Mouse (Mus musculus) midbrain, postnatal 0 days (tissue): Measurements from ENCODE around the gene Adprh. TPM values are rescaled to one million over a fixed set of nuclear protein-coding genes. Genes with fewer than 3 reads are reported as not detected.
"Not testable (repeated sequence)": the region's sequence is repeated elsewhere in the genome, so short reads cannot be mapped to it uniquely, and the experiment has no call there.

Experiments used
- ATAC-seq: fragments of 200-750 bp; cut with Nextera tagmentation; 2 replicates; pipeline ENCODE4 v1.8.0; 2017; ENCODE audit warnings: moderate number of reproducible peaks, mild to moderate bottlenecking, moderate TSS enrichment, moderate library complexity; ENCODE audit not compliant: low FRiP score
- DNase-seq: peaks from one replicate; pipeline ENCODE4 v3.0.0-alpha.2; 2015; ENCODE audit warnings: low spot score
- H3K27ac ChIP-seq: fragments of 300-500 bp; sonication (generic); 2 replicates; pipeline ENCODE4 v1.5.1; 2014; ENCODE audit warnings: low read depth, mild to moderate bottlenecking, low read length, mixed read lengths
- H3K27me3 ChIP-seq: fragments of 300-500 bp; sonication (generic); 2 replicates; pipeline ENCODE4 v1.6.1; 2014; ENCODE audit warnings: low read length, control low read depth, mixed read lengths; ENCODE audit not compliant: insufficient read depth
- H3K36me3 ChIP-seq: fragments of 300-500 bp; sonication (generic); 2 replicates; pipeline ENCODE4 v1.6.1; 2014; ENCODE audit warnings: low read length, control low read depth, mixed read lengths; ENCODE audit not compliant: insufficient read depth
- H3K4me1 ChIP-seq: fragments of 300-500 bp; sonication (generic); 2 replicates; pipeline ENCODE4 v1.6.1; 2014; ENCODE audit warnings: mild to moderate bottlenecking, control low read depth, antibody characterized with exemption, low read length, mixed read lengths; ENCODE audit not compliant: insufficient read depth
- H3K4me2 ChIP-seq: fragments of 300-500 bp; sonication (generic); 2 replicates; pipeline ENCODE4 v1.6.1; 2014; ENCODE audit warnings: low read depth, mild to moderate bottlenecking, low read length, mixed read lengths; ENCODE audit not compliant: poor library complexity, severe bottlenecking
- H3K4me3 ChIP-seq: fragments of 300-500 bp; sonication (generic); 2 replicates; pipeline ENCODE4 v1.5.1; 2014; ENCODE audit warnings: low read depth, mild to moderate bottlenecking, low read length, moderate library complexity
- H3K9ac ChIP-seq: fragments of 300-500 bp; sonication (generic); replicated peaks from 2 replicates; pipeline ENCODE4 v1.6.1; 2014; ENCODE audit warnings: mild to moderate bottlenecking, low read length, moderate library complexity, mixed read lengths; ENCODE audit not compliant: poor library complexity, severe bottlenecking
- H3K9me3 ChIP-seq: fragments of 300-500 bp; sonication (generic); 2 replicates; pipeline ENCODE4 v1.6.1; 2016; ENCODE audit warnings: low read length, control low read depth
- CTCF ChIP-seq: IDR thresholded peaks from 2 replicates; pipeline ENCODE4 v1.5.1; 2016; ENCODE audit warnings: antibody characterized with exemption, mild to moderate bottlenecking
- WGBS: fragments of 180-500 bp; shearing (Covaris S2); extraction: QIAGEN DNeasy Blood & Tissue Kit; methylation state at CpG from one replicate; pipeline ENCODE4 v1.1.7; 2014; 5-methylcytosine and 5-hydroxymethylcytosine counted together
- polyA plus RNA-seq: library from polyadenylated mRNA; unstranded; fragments of >200 nt; fragmentation: Nextera tagmentation; extraction: Ambion mirVana; gene quantifications from 2 replicates; pipeline ENCODE4 v1.2.1, GENCODE M21; 2015
- total RNA-seq: library from RNA; depleted of rRNA; stranded (reverse); fragments of >200 nt; gene quantifications from 2 replicates; pipeline ENCODE4 v1.2.3, GENCODE M21; 2014

Adprh gene
- total and polyA plus RNA-seq, 2 experiments from 2014 or later, result 50.4 to 148 TPM

GRCm38 (mm10) chr16:38482780-38483562, 30.5 kb upstream of the Adprh start:
- no peaks in the 10 kb centered on the region for H3K9me3 ChIP-seq
- H3K4me2 ChIP-seq, result peak overlapping the region; percentile 36
- no peaks in the 10 kb centered on the region for H3K4me1 ChIP-seq
- peak; percentile 54; the same call in 1 of the 2 replicates for ATAC-seq
- H3K27ac ChIP-seq, result no peak overlapping the region
- WGBS, result 20% methylated on average over 32 of the region's 32 CpGs
- peak; percentile 64 for TF ChIP-seq CTCF
- DNase-seq, result peak; percentile 46
- H3K36me3 ChIP-seq, result no peaks in the 10 kb centered on the region
- no peak overlapping the region for H3K9ac ChIP-seq
- H3K27me3 ChIP-seq, result 0 out of 2 replicates have a peak, but pooled peaks cover 3% of the 10 kb centered on the region
- H3K4me3 ChIP-seq, result peak overlapping the region; percentile 22

GRCm38 (mm10) chr16:38481327-38481726, 28.8 kb upstream of the Adprh start:
- WGBS, result 84% methylated on average over 4 of the region's 4 CpGs
- Histone ChIP-seq H3K9ac (no peak overlapping the region), H3K4me1 (no peaks in the 10 kb centered on the region), H3K9me3 (no peaks in the 10 kb centered on the region), H3K4me3 (no peak overlapping the region), H3K27ac (no peak overlapping the region), H3K4me2 (no peak overlapping the region), H3K36me3 (no peaks in the 10 kb centered on the region), H3K27me3 (0 out of 2 replicates have a peak, but pooled peaks cover 3% of the 10 kb centered on the region)
- DNase-seq (no peak), ATAC-seq (no peak)
- no peak for TF ChIP-seq CTCF

GRCm38 (mm10) chr16:38478296-38478695, 25.8 kb upstream of the Adprh start:
- 94% methylated on average over 3 of the region's 3 CpGs for WGBS
- DNase-seq (no peak), ATAC-seq (no peak)
- no peaks in the 10 kb centered on the region for H3K36me3 ChIP-seq
- H3K9me3 ChIP-seq, result no peaks in the 10 kb centered on the region
- H3K4me3 ChIP-seq, result no peak overlapping the region
- no peak overlapping the region for H3K4me2 ChIP-seq
- no peak overlapping the region for H3K9ac ChIP-seq
- no peak for TF ChIP-seq CTCF
- no peak overlapping the region for H3K27ac ChIP-seq
- no peaks in the 10 kb centered on the region for H3K4me1 ChIP-seq
- H3K27me3 ChIP-seq, result no peaks in the 10 kb centered on the region

- not testable (repeated sequence) for H3K27ac ChIP-seq, H3K27me3 ChIP-seq, H3K36me3 ChIP-seq, ATAC-seq, H3K9me3 ChIP-seq, H3K4me1 ChIP-seq, DNase-seq
- H3K4me2 ChIP-seq, result peak overlapping the region; percentile 55
- 65% methylated on average over 14 of the region's 14 CpGs for WGBS
- H3K9ac ChIP-seq, result 0 out of 2 replicates have a peak overlapping the region, but pooled peaks have one; percentile 2
- peak overlapping the region; percentile 34 for H3K4me3 ChIP-seq
Measured at GRCm38 (mm10) chr16:38477241-38477608, 24.7 kb upstream of the Adprh start.

- TF ChIP-seq CTCF, result no peak
- Histone ChIP-seq H3K9me3 (no peaks in the 10 kb centered on the region), H3K27me3 (no peaks in the 10 kb centered on the region), H3K4me1 (no peaks in the 10 kb centered on the region), H3K4me3 (peak overlapping the region; percentile 34), H3K36me3 (no peaks in the 10 kb centered on the region), H3K4me2 (peak overlapping the region; percentile 55), H3K9ac (peak overlapping the region; percentile 2; the same call in 1 of the 2 replicates), H3K27ac (no peak overlapping the region)
- WGBS, result 10% methylated on average over 34 of the region's 34 CpGs
- ATAC-seq, result peak; percentile 27; the same call in 1 of the 2 replicates
- DNase-seq, result peak; percentile 48
Measured at GRCm38 (mm10) chr16:38476312-38477240, 24.1 kb upstream of the Adprh start.
